Mouse (Mus musculus) heart, adult 2 months (tissue): ENCODE results near the gene Fgfr2.

ENCODE experiments used
- CTCF ChIP-seq: fragments of 200-600 bp; IDR thresholded peaks from 2 replicates; pipeline ENCODE4 v1.8.1; 2022; ENCODE audit warnings: antibody characterized with exemption, mild to moderate bottlenecking, moderate library complexity
- EP300 ChIP-seq: fragments of 200-500 bp; IDR thresholded peaks from 2 replicates; pipeline ENCODE4 v1.6.1; 2011; ENCODE audit warnings: low read depth, low read length, control low read depth; ENCODE audit not compliant: insufficient read depth
- POLR2A ChIP-seq: fragments of 200-500 bp; IDR thresholded peaks from 2 replicates; pipeline ENCODE4 v1.6.1; 2011; ENCODE audit warnings: mild to moderate bottlenecking, low read depth, low read length, control low read depth; ENCODE audit not compliant: insufficient read depth

DNA sequence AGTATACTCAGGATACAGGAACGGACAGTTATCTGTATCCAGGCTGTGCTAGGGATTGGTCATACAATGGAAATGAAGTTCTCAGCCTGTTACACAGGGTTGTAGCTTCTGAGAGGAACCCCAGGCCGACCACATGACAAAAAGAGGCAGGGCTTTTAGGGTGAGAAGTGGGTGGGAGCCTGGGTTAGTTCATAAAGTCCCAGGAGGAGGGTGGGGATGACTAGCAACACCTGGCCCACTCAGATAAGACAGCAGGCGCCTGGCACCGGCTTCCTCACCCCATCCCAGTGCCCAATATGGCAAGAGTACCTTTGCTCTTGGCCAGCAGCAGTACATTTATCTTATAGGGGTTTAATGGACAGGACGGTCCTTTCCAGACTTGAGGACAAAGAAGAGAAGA is 350.7 kb downstream of the Fgfr2 start:
- TF ChIP-seq POLR2A: no peak
- TF ChIP-seq CTCF: no peak
- TF ChIP-seq EP300: no peak
